Mouse (Mus musculus) thymus, adult 2 months (tissue): Measurements from ENCODE around the gene Sos2. TPM values are rescaled to one million over a fixed set of nuclear protein-coding genes. Genes with fewer than 3 reads are reported as not detected.
"Not testable (repeated sequence)": the region's sequence is repeated elsewhere in the genome, so short reads cannot be mapped to it uniquely, and the experiment has no call there.

Experiments
- DNase-seq: peaks from one replicate; pipeline ENCODE4 v3.0.0; 2021
- H3K27ac ChIP-seq: fragments of 200-500 bp; 2 replicates; pipeline ENCODE4 v1.5.1; 2012; ENCODE audit warnings: low read length, control low read depth; ENCODE audit not compliant: control insufficient read depth, insufficient read depth
- H3K27me3 ChIP-seq: fragments of 200-500 bp; 2 replicates; pipeline ENCODE4 v1.6.1; 2012; ENCODE audit warnings: mild to moderate bottlenecking, low read length, moderate library complexity, mixed read lengths; ENCODE audit not compliant: control insufficient read depth, insufficient read depth
- H3K36me3 ChIP-seq: fragments of 200-500 bp; 2 replicates; pipeline ENCODE4 v1.6.1; 2012; ENCODE audit warnings: mild to moderate bottlenecking, low read length, moderate library complexity; ENCODE audit not compliant: control insufficient read depth, insufficient read depth
- H3K4me1 ChIP-seq: fragments of 200-500 bp; replicated peaks from 2 replicates; pipeline ENCODE4 v1.6.1; 2012; ENCODE audit warnings: low read length; ENCODE audit not compliant: control insufficient read depth, insufficient read depth
- H3K4me3 ChIP-seq: fragments of 200-500 bp; 2 replicates; pipeline ENCODE4 v1.5.1; 2012; ENCODE audit warnings: mild to moderate bottlenecking, low read length, control low read depth, moderate library complexity; ENCODE audit not compliant: control insufficient read depth, insufficient read depth
- CTCF ChIP-seq: fragments of 200-500 bp; IDR thresholded peaks from 2 replicates; pipeline ENCODE4 v1.5.1; 2012; ENCODE audit warnings: mild to moderate bottlenecking, control low read depth, low read length, moderate library complexity, borderline replicate concordance; ENCODE audit not compliant: control insufficient read depth, poor library complexity, insufficient read depth; ENCODE audit errors: extremely low read depth
- POLR2A ChIP-seq: fragments of 200-500 bp; IDR thresholded peaks from 2 replicates; pipeline ENCODE4 v1.6.1; 2012; ENCODE audit warnings: mild to moderate bottlenecking, low read length, control low read depth, moderate library complexity; ENCODE audit not compliant: control insufficient read depth, poor library complexity, insufficient read depth; ENCODE audit errors: extremely low read depth
- WGBS: fragments of 180-500 bp; shearing (Covaris S2); methylation state at CpG from one replicate; pipeline ENCODE4 v1.1.7; 2018; 5-methylcytosine and 5-hydroxymethylcytosine counted together
- polyA plus RNA-seq: library from polyadenylated mRNA; depleted of rRNA; stranded (reverse); fragments of >200 nt; gene quantifications from 2 replicates; pipeline ENCODE4 v1.2.3, GENCODE M21; 2012

The Sos2 gene
- polyA plus RNA-seq, 1 experiment = 18.0 TPM

GRCm38 (mm10) chr12:69676157-69676556 lies 5.5 kb downstream of the Sos2 start:
- H3K27ac ChIP-seq = no peak overlapping the region
- DNase-seq = no peak
- TF ChIP-seq CTCF = no peak
- TF ChIP-seq POLR2A = no peak
- WGBS = 98% methylated on average over 4 of the region's 4 CpGs
- no peaks in the 10 kb centered on the region for H3K27me3 ChIP-seq
- peaks cover 2% of the 10 kb centered on the region; the same call in 1 of the 2 replicates for H3K4me1 ChIP-seq
- H3K36me3 ChIP-seq = no peaks in the 10 kb centered on the region
- H3K4me3 ChIP-seq = no peak overlapping the region

GRCm38 (mm10) chr12:69674576-69675537 lies 6.8 kb downstream of the Sos2 start:
- Histone ChIP-seq H3K4me3 (no peak overlapping the region), H3K27ac (no peak overlapping the region), H3K36me3 (no peaks in the 10 kb centered on the region), H3K27me3 (no peaks in the 10 kb centered on the region), H3K4me1 (no peaks in the 10 kb centered on the region)
- 94% methylated on average over 10 of the region's 10 CpGs for WGBS
- TF ChIP-seq CTCF = no peak
- no peak for DNase-seq

DNA sequence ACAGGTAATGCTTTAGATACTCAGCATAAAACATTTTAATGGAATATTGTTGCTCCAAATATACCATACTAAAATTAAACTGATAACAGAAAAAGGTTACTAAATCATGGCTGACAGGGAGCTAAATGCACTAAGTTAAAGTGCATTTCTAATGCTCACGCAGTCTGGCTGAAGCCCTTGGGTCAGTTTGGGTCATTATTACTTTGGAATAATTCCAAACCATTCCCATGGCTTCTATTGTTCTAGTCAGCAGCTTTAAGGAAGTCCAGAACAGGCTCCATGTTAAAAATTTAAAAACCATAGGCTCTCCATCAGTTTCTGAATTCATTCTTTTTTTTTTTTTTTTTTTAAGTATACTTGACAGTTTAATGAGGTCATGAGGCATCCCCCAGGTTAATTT lies 7.5 kb downstream of the Sos2 start:
- DNase-seq = no peak
- no peaks in the 10 kb centered on the region for H3K27me3 ChIP-seq
- H3K4me1 ChIP-seq = no peaks in the 10 kb centered on the region
- H3K36me3 ChIP-seq = no peaks in the 10 kb centered on the region
- H3K4me3 ChIP-seq = no peak overlapping the region
- TF ChIP-seq CTCF = no peak
- no peak for TF ChIP-seq POLR2A
- H3K27ac ChIP-seq = no peak overlapping the region
- 91% methylated on average over 1 of the region's 1 CpGs for WGBS

DNA sequence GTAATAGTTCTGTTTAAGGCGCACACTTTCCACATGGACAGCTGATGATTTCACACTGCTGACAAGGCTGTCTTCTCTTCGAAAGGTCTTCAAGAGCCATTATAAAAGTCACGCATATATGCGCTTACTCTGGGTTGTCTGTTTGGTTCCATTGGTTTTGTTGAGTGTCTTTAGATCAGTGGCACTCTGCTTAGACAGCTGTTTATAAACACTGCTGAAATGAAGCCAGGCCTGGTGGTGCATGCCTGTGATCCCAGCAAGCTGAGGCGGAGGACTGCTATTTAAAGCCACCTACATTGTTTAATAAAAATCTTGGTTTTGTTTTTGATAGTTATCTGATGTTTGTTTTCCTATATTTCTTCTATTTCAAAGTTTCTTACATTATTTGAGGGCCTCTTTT lies 14.9 kb downstream of the Sos2 start:
- 99% methylated on average over 5 of the region's 5 CpGs for WGBS
- no peaks in the 10 kb centered on the region for H3K36me3 ChIP-seq
- no peak overlapping the region for H3K27ac ChIP-seq
- H3K4me1 ChIP-seq = no peaks in the 10 kb centered on the region
- no peak for DNase-seq
- TF ChIP-seq CTCF (no peak), POLR2A (no peak)
- no peaks in the 10 kb centered on the region for H3K27me3 ChIP-seq
- no peak overlapping the region for H3K4me3 ChIP-seq

DNA sequence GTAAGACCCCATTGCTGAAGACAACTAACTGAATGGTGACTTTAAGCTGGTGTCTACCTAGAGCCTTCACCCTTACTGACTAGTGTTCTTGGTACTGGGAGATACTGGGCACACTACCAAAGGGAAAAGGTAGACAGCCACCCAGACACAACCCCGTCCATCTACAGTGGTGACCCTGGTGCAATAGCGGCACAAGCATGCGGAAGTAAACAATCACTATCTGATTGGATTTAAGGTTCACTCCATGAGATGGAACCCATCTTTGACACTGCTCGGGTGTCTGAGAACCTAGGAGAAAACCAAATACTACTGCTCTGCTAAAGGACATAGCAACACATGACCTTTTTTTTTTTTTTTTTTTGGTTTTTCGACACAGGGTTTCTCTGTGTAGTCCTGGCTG lies 20.0 kb downstream of the Sos2 start:
- no peak for DNase-seq
- 96% methylated on average over 5 of the region's 5 CpGs for WGBS
- Histone ChIP-seq H3K27ac (no peak overlapping the region), H3K4me1 (no peaks in the 10 kb centered on the region), H3K36me3 (no peaks in the 10 kb centered on the region), H3K4me3 (no peak overlapping the region), H3K27me3 (no peaks in the 10 kb centered on the region)
- TF ChIP-seq POLR2A (no peak), CTCF (no peak)

DNA sequence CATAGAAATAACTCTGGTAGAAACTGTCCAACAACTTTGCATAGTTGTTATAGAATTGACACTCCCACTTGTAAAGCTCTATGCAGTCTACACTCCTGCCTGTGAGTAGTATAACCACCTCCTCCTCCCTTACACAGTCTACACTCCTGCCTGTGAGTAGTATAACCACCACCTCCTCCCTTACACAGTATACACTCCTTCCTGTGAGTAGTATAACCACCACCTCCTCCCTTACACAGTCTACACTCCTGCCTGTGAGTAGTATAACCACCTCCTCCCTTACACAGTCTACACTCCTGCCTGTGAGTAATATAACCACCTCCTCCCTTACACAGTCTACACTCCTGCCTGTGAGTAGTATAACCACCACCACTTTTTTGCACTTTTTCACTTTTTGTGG lies 27.7 kb downstream of the Sos2 start:
- not testable (repeated sequence) for H3K36me3 ChIP-seq, DNase-seq, H3K4me3 ChIP-seq, H3K27ac ChIP-seq, H3K27me3 ChIP-seq, H3K4me1 ChIP-seq

DNA sequence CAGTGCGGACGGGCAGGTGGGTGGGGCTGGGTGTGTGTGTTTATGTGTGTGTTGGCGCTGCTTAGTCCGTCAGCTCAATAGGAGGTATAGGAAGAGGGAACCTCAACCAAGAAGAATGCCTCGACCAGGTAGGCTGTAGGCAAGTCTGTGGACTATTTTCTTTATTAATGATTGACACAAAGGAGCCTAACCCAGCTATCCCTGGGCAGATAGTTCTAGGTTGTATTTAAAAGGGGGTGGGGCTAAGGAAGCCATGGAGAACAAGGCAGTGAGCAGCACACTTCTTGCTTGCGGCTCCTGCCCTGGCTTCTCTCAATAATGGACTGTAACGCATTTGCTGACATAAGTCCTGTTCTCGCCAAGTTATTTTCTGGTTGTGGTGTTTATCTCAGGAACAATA lies 32.1 kb downstream of the Sos2 start:
- WGBS = 93% methylated on average over 8 of the region's 8 CpGs
- DNase-seq = no peak
- H3K36me3 ChIP-seq = no peaks in the 10 kb centered on the region

More for the DNA sequence above, 32.1 kb downstream of the Sos2 start:
- H3K27me3 ChIP-seq = no peaks in the 10 kb centered on the region
- TF ChIP-seq CTCF (no peak), POLR2A (no peak)
- H3K27ac ChIP-seq = no peak overlapping the region
- no peaks in the 10 kb centered on the region for H3K4me1 ChIP-seq
- H3K4me3 ChIP-seq = no peak overlapping the region
